Mouse (Mus musculus): ENCODE results near the gene Afg3l1. TPM values are rescaled to one million over a fixed set of nuclear protein-coding genes. Genes with fewer than 3 reads are reported as not detected.
"Not testable (repeated sequence)": the region's sequence is repeated elsewhere in the genome, so short reads cannot be mapped to it uniquely, and the experiment has no call there.

The Afg3l1 gene
- polyA plus RNA-seq (2015; fragmentation: Nextera tagmentation; extraction: Ambion mirVana): 48.3 and 53.6 TPM in 2 replicates

- peak within 1 kb of the TSS; percentile 93 for H3K27ac ChIP-seq (ENCODE audit: low read length)
- peak; percentile 98 for ATAC-seq (ENCODE audit: low read depth)
- H3K4me3 ChIP-seq (ENCODE audit: low read length): peak within 1 kb of the TSS; percentile 90
- H3K36me3 ChIP-seq (ENCODE audit: control insufficient read depth, insufficient read depth, low read length): peaks cover 12% of the 10 kb centered on the region
- peak within 1 kb of the TSS; percentile 87 for H3K9ac ChIP-seq (ENCODE audit: low read length)
- H3K4me2 ChIP-seq (ENCODE audit: low read depth, low read length): peak within 1 kb of the TSS; percentile 89
- under 1% methylated on average over 56 of the region's 58 CpGs for WGBS
- no peaks in the 10 kb centered on the region for H3K27me3 ChIP-seq (ENCODE audit: control insufficient read depth, insufficient read depth, low read depth, low read length)
- no peaks in the 10 kb centered on the region for H3K9me3 ChIP-seq (ENCODE audit: control insufficient read depth, low read length)
- H3K4me1 ChIP-seq (replicated peaks; ENCODE audit: control insufficient read depth, insufficient read depth, low read length): peaks cover 12% of the 10 kb centered on the region
These were observed at the start of gene Afg3l1 for GRCm38 (mm10) chr8:123477737-123478258. Gene Afg3l1 (plus strand): TSS chr8:123477903.

DNA sequence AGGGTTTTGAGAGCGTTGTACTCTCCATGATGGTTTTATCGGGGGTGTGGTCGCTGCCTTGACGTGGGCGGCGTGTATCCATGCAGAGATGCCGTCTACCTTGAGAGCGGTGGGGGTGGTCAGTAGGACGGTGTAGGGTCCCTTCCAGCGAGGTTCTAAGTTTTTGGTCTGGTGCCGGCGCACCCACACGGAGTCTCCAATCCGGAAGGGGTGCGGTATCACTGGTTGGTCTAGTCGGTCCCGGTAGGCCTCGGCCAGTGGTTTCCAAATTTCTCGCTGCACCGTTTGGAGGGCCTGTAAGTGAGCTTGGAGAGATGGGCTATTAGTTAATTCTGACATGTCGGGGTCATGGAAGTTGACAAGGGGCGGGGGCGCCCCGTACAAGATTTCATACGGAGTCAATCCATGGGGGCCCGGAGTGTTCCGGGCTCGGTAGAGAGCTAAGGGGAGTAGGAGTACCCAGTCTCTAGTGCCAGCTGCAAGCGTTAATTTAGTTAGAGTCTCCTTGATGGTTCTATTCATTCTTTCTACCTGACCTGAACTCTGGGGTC lies 49.3 kb upstream of the Afg3l1 start:
- Histone ChIP-seq H3K9me3 (ENCODE audit: control insufficient read depth, low read length) (peaks cover 58% of the 10 kb centered on the region), H3K36me3 (ENCODE audit: control insufficient read depth, insufficient read depth, low read length) (no peaks in the 10 kb centered on the region), H3K27me3 (ENCODE audit: control insufficient read depth, insufficient read depth, low read depth, low read length) (no peaks in the 10 kb centered on the region), H3K4me3 (ENCODE audit: low read length) (no peak overlapping the region), H3K4me2 (ENCODE audit: low read depth, low read length) (no peak overlapping the region), H3K4me1 (replicated peaks; ENCODE audit: control insufficient read depth, insufficient read depth, low read length) (no peaks in the 10 kb centered on the region), H3K27ac (ENCODE audit: low read length) (no peak overlapping the region), H3K9ac (ENCODE audit: low read length) (no peak overlapping the region)
- WGBS: 96% methylated on average over 29 of the region's 29 CpGs
- ATAC-seq (ENCODE audit: low read depth): no peak

- Histone ChIP-seq H3K9me3 (ENCODE audit: control insufficient read depth, low read length) (peaks cover 60% of the 10 kb centered on the region), H3K27ac (ENCODE audit: low read length) (no peak overlapping the region)
- 93% methylated on average over 23 of the region's 23 CpGs for WGBS
These were observed 48.6 kb upstream of the Afg3l1 start for GRCm38 (mm10) chr8:123428939-123429721.

GRCm38 (mm10) chr8:123429722-123430013 lies 48.0 kb upstream of the Afg3l1 start:
- peaks cover 60% of the 10 kb centered on the region for H3K9me3 ChIP-seq (ENCODE audit: control insufficient read depth, low read length)
- not testable (repeated sequence) for ATAC-seq (ENCODE audit: low read depth); H3K36me3 ChIP-seq (ENCODE audit: control insufficient read depth, insufficient read depth, low read length); H3K4me3 ChIP-seq (ENCODE audit: low read length); H3K4me2 ChIP-seq (ENCODE audit: low read depth, low read length); H3K27ac ChIP-seq (ENCODE audit: low read length); H3K27me3 ChIP-seq (ENCODE audit: control insufficient read depth, insufficient read depth, low read depth, low read length); H3K9ac ChIP-seq (ENCODE audit: low read length); H3K4me1 ChIP-seq (replicated peaks; ENCODE audit: control insufficient read depth, insufficient read depth, low read length)
- WGBS: 94% methylated on average over 15 of the region's 15 CpGs

More at GRCm38 (mm10) chr8:123428939-123429721, 48.6 kb upstream of the Afg3l1 start:
- Histone ChIP-seq H3K9ac (ENCODE audit: low read length) (no peak overlapping the region), H3K27me3 (ENCODE audit: control insufficient read depth, insufficient read depth, low read depth, low read length) (no peaks in the 10 kb centered on the region), H3K4me3 (ENCODE audit: low read length) (no peak overlapping the region), H3K4me1 (replicated peaks; ENCODE audit: control insufficient read depth, insufficient read depth, low read length) (no peaks in the 10 kb centered on the region), H3K36me3 (ENCODE audit: control insufficient read depth, insufficient read depth, low read length) (no peaks in the 10 kb centered on the region), H3K4me2 (ENCODE audit: low read depth, low read length) (no peak overlapping the region)
- no peak for ATAC-seq (ENCODE audit: low read depth)

DNA sequence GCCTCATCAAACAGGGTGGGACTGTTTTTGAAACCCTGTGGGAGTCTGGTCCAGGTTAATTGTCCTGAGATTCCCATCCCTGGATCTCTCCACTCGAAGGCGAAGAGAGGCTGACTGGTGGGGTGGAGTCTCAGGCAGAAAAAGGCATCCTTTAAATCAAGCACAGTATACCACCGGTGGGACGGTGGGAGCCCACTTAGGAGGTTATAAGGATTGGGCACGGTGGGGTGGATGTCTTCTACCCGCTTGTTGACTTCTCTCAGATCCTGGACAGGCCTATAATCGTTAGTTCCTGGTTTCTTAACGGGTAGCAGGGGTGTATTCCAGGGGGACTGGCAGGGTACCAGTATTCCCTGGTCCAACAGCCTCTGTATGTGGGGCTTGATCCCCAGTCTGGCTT lies 46.8 kb upstream of the Afg3l1 start:
- not testable (repeated sequence) for H3K9ac ChIP-seq (ENCODE audit: low read length); H3K27ac ChIP-seq (ENCODE audit: low read length); H3K4me3 ChIP-seq (ENCODE audit: low read length); ATAC-seq (ENCODE audit: low read depth); H3K36me3 ChIP-seq (ENCODE audit: control insufficient read depth, insufficient read depth, low read length); H3K4me1 ChIP-seq (replicated peaks; ENCODE audit: control insufficient read depth, insufficient read depth, low read length); H3K4me2 ChIP-seq (ENCODE audit: low read depth, low read length); H3K27me3 ChIP-seq (ENCODE audit: control insufficient read depth, insufficient read depth, low read depth, low read length)
- peaks cover 56% of the 10 kb centered on the region for H3K9me3 ChIP-seq (ENCODE audit: control insufficient read depth, low read length)
- 82% methylated on average over 8 of the region's 8 CpGs for WGBS

GRCm38 (mm10) chr8:123431616-123432365 lies 45.9 kb upstream of the Afg3l1 start:
- no peaks in the 10 kb centered on the region for H3K4me1 ChIP-seq (replicated peaks; ENCODE audit: control insufficient read depth, insufficient read depth, low read length)

GRCm38 (mm10) chr8:123432381-123432780 lies 45.3 kb upstream of the Afg3l1 start:
- no peaks in the 10 kb centered on the region for H3K27me3 ChIP-seq (ENCODE audit: control insufficient read depth, insufficient read depth, low read depth, low read length)
- no peak overlapping the region for H3K4me2 ChIP-seq (ENCODE audit: low read depth, low read length)
- ATAC-seq (ENCODE audit: low read depth): no peak
- no peaks in the 10 kb centered on the region for H3K4me1 ChIP-seq (replicated peaks; ENCODE audit: control insufficient read depth, insufficient read depth, low read length)
- no peak overlapping the region for H3K4me3 ChIP-seq (ENCODE audit: low read length)
- no peak overlapping the region for H3K9ac ChIP-seq (ENCODE audit: low read length)
- peaks cover 44% of the 10 kb centered on the region for H3K9me3 ChIP-seq (ENCODE audit: control insufficient read depth, low read length)
- no peaks in the 10 kb centered on the region for H3K36me3 ChIP-seq (ENCODE audit: control insufficient read depth, insufficient read depth, low read length)
- WGBS: 94% methylated on average over 16 of the region's 16 CpGs
- H3K27ac ChIP-seq (ENCODE audit: low read length): no peak overlapping the region

More at GRCm38 (mm10) chr8:123431616-123432365, 45.9 kb upstream of the Afg3l1 start:
- Histone ChIP-seq H3K27me3 (ENCODE audit: control insufficient read depth, insufficient read depth, low read depth, low read length) (no peaks in the 10 kb centered on the region), H3K4me3 (ENCODE audit: low read length) (no peak overlapping the region), H3K36me3 (ENCODE audit: control insufficient read depth, insufficient read depth, low read length) (no peaks in the 10 kb centered on the region), H3K9ac (ENCODE audit: low read length) (no peak overlapping the region), H3K4me2 (ENCODE audit: low read depth, low read length) (no peak overlapping the region), H3K9me3 (ENCODE audit: control insufficient read depth, low read length) (peaks cover 50% of the 10 kb centered on the region), H3K27ac (ENCODE audit: low read length) (no peak overlapping the region)
- no peak for ATAC-seq (ENCODE audit: low read depth)
- 94% methylated on average over 25 of the region's 25 CpGs for WGBS

GRCm38 (mm10) chr8:123433241-123433974 lies 44.3 kb upstream of the Afg3l1 start:
- not testable (repeated sequence) for H3K36me3 ChIP-seq (ENCODE audit: control insufficient read depth, insufficient read depth, low read length); H3K4me3 ChIP-seq (ENCODE audit: low read length); H3K4me2 ChIP-seq (ENCODE audit: low read depth, low read length); H3K27ac ChIP-seq (ENCODE audit: low read length); H3K27me3 ChIP-seq (ENCODE audit: control insufficient read depth, insufficient read depth, low read depth, low read length); H3K9ac ChIP-seq (ENCODE audit: low read length); ATAC-seq (ENCODE audit: low read depth); H3K4me1 ChIP-seq (replicated peaks; ENCODE audit: control insufficient read depth, insufficient read depth, low read length)
- WGBS: 97% methylated on average over 41 of the region's 47 CpGs
- H3K9me3 ChIP-seq (ENCODE audit: control insufficient read depth, low read length): peaks cover 34% of the 10 kb centered on the region
